ENCODE assay signal across 9 mouse cellular contexts in the genomic region with DNA sequence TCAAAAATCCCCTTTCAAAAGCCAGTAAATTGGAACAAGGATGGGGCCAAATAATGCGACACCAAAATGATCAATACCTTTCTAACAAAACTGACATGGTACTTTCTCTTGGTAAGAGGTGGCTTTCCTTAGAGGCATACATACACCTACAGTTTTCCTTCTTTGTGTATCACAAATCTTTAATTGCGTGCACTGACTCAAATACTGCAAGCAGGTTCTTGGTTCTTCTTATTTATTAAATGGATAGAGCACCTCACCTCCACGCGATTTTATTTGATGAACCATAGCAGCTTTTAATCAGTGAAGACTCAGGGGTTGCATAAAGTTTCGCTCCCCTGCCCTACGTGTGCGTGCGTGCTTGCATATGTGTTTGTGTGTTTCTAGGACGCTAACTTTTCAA. TPM values are rescaled to one million over a fixed set of nuclear protein-coding genes. Genes with fewer than 3 reads are reported as not detected.
A peak's percentile ranks its signal among the peaks of the same experiment; 100 is the strongest.
DNase-seq lines count a peak whose midpoint lies in the region; ATAC-seq lines count a peak whose summit lies in the region.
"Had no signal": no experiment of that assay in that cellular context is flagged by ENCODE, and none has a peak within 500 bp of the region (broad histone marks: within the 10 kb centered on the region; RNA-seq: fewer than 3 reads in every experiment).

No protein-coding gene starts in this region.

- no peak for ATAC-seq in kidney, embryonic 15.5 days (replicated peaks; ENCODE audit: low FRiP score)
- no peak for ATAC-seq in embryonic facial prominence, embryonic 13.5 days (ENCODE audit: insufficient number of reproducible peaks, insufficient read depth, low FRiP score, low TSS enrichment, low read depth)
- ATAC-seq in hindbrain, embryonic 15.5 days (ENCODE audit: low FRiP score, low read depth): no peak

- H3K9ac ChIP-seq in kidney, embryonic 15.5 days: no peak overlapping the region
- no peak overlapping the region for H3K9ac ChIP-seq in embryonic facial prominence, embryonic 13.5 days
- H3K9ac ChIP-seq in hindbrain, embryonic 15.5 days: no peak overlapping the region

- peaks cover 84% of the 10 kb centered on the region for H3K27me3 ChIP-seq in kidney, embryonic 15.5 days
- H3K27me3 ChIP-seq in embryonic facial prominence, embryonic 13.5 days: peaks cover 89% of the 10 kb centered on the region
- H3K27me3 ChIP-seq in hindbrain, embryonic 15.5 days: peaks cover 61% of the 10 kb centered on the region

- no peaks in the 10 kb centered on the region for H3K36me3 ChIP-seq in kidney, embryonic 15.5 days
- no peaks in the 10 kb centered on the region for H3K36me3 ChIP-seq in embryonic facial prominence, embryonic 13.5 days
- no peaks in the 10 kb centered on the region for H3K36me3 ChIP-seq in hindbrain, embryonic 15.5 days

- H3K9me3 ChIP-seq in kidney, embryonic 15.5 days (replicated peaks): no peaks in the 10 kb centered on the region
- no peaks in the 10 kb centered on the region for H3K9me3 ChIP-seq in embryonic facial prominence, embryonic 13.5 days
- no peaks in the 10 kb centered on the region for H3K9me3 ChIP-seq in hindbrain, embryonic 15.5 days
- H3K9me3 ChIP-seq: megakaryocyte, embryonic 14.5 days had no signal

- no peak overlapping the region for H3K27ac ChIP-seq in kidney, embryonic 15.5 days
- H3K27ac ChIP-seq in embryonic facial prominence, embryonic 13.5 days: no peak overlapping the region
- no peak overlapping the region for H3K27ac ChIP-seq in hindbrain, embryonic 15.5 days (replicated peaks)

- H3K4me2 ChIP-seq in kidney, embryonic 15.5 days: peak overlapping the region; percentile 81
- peak overlapping the region; percentile 80 for H3K4me2 ChIP-seq in embryonic facial prominence, embryonic 13.5 days
- H3K4me2 ChIP-seq in hindbrain, embryonic 15.5 days: no peak overlapping the region

- 4% methylated on average over 9 of the region's 9 CpGs for WGBS in kidney, embryonic 15.5 days
- under 1% methylated on average over 9 of the region's 9 CpGs for WGBS in embryonic facial prominence, embryonic 13.5 days
- 2% methylated on average over 9 of the region's 9 CpGs for WGBS in hindbrain, embryonic 15.5 days

- peaks cover 29% of the 10 kb centered on the region for H3K4me1 ChIP-seq in kidney, embryonic 15.5 days
- peaks cover 25% of the 10 kb centered on the region for H3K4me1 ChIP-seq in embryonic facial prominence, embryonic 13.5 days
- peaks cover 30% of the 10 kb centered on the region for H3K4me1 ChIP-seq in hindbrain, embryonic 15.5 days (replicated peaks)

- no peak for DNase-seq in kidney, postnatal 25 days
- DNase-seq in naive thymus-derived CD4-positive, alpha-beta T cell, adult 2 months (ENCODE audit: low read depth): peak; percentile 46
- DNase-seq in urinary bladder, adult 2 months (ENCODE audit: low spot score): no peak
- DNase-seq in adrenal gland, adult 8-10 months: no peak
- no peak for DNase-seq in thymus, postnatal 10 days (ENCODE audit: low spot score in 2 of 2)

- peak overlapping the region; percentile 50 for H3K4me3 ChIP-seq in kidney, embryonic 15.5 days (replicated peaks)
- peak overlapping the region; percentile 48; the same call in 1 of the 2 replicates for H3K4me3 ChIP-seq in embryonic facial prominence, embryonic 13.5 days
- H3K4me3 ChIP-seq in hindbrain, embryonic 15.5 days: peak overlapping the region; percentile 46

RNA-seq across cellular contexts. Expression of a gene that starts 3.1 kb away (rescaled TPM):
- 0.26 TPM in 1 of 2 replicates, not detected in the other for polyA plus RNA-seq in kidney, embryonic 15.5 days (2015; fragmentation: Nextera tagmentation; extraction: Ambion mirVana)
- polyA plus RNA-seq in embryonic facial prominence, embryonic 13.5 days (2015; fragmentation: Nextera tagmentation; extraction: Ambion mirVana): 0.11 TPM in 1 of 2 replicates, not detected in the other
- polyA plus RNA-seq in hindbrain, embryonic 15.5 days (2015; fragmentation: Nextera tagmentation; extraction: Ambion mirVana): 0.06 and 0.21 TPM in 2 replicates
- 0.32 and 0.34 TPM in 2 replicates for polyA plus RNA-seq in urinary bladder, adult 2 months (2012; rRNA removed)
- 1 to 10 TPM in 2 of 4 experiments, under 1 TPM in 2; 0.44 to 1.3 (median 1.1) TPM for total RNA-seq in adrenal gland, adult 8-10 months (2022)

RNA-seq across cellular contexts. Expression of a gene that starts 13.9 kb away (rescaled TPM):
- 29.0 and 35.9 TPM in 2 replicates for polyA plus RNA-seq in kidney, embryonic 15.5 days (2015; fragmentation: Nextera tagmentation; extraction: Ambion mirVana)
- 27.6 and 28.8 TPM in 2 replicates for polyA plus RNA-seq in embryonic facial prominence, embryonic 13.5 days (2015; fragmentation: Nextera tagmentation; extraction: Ambion mirVana)
- 17.8 and 21.1 TPM in 2 replicates for polyA plus RNA-seq in hindbrain, embryonic 15.5 days (2015; fragmentation: Nextera tagmentation; extraction: Ambion mirVana)
- polyA plus RNA-seq in urinary bladder, adult 2 months (2012; rRNA removed): 25.3 TPM in 2 replicates
- 10 to 100 TPM; 51.7 to 81.7 (median 64.4) TPM for total RNA-seq in adrenal gland, adult 8-10 months (2022)

RNA-seq across cellular contexts. Expression of a gene that starts 18.6 kb away (rescaled TPM):
- polyA plus RNA-seq in kidney, embryonic 15.5 days (2015; fragmentation: Nextera tagmentation; extraction: Ambion mirVana): 205 and 229 TPM in 2 replicates
- polyA plus RNA-seq in embryonic facial prominence, embryonic 13.5 days (2015; fragmentation: Nextera tagmentation; extraction: Ambion mirVana): 238 and 240 TPM in 2 replicates
- polyA plus RNA-seq in hindbrain, embryonic 15.5 days (2015; fragmentation: Nextera tagmentation; extraction: Ambion mirVana): 174 and 175 TPM in 2 replicates
- polyA plus RNA-seq in urinary bladder, adult 2 months (2012; rRNA removed): 115 and 131 TPM in 2 replicates
- total RNA-seq in adrenal gland, adult 8-10 months (2022): 100 to 1,000 TPM; 115 to 126 (median 121) TPM
